Mouse (Mus musculus) MEL (cell line): ENCODE data around the gene Aff3. TPM values are rescaled to one million over a fixed set of nuclear protein-coding genes. Genes with fewer than 3 reads are reported as not detected.

Source experiments
- DNase-seq: peaks from one replicate; pipeline ENCODE4 v3.0.0; 2011; ENCODE audit warnings: low read depth, low spot score
- H3K27ac ChIP-seq: 2 replicates; pipeline ENCODE4 v1.5.1; 2012; ENCODE audit warnings: low read depth, mild to moderate bottlenecking, control low read depth, low read length, moderate library complexity; ENCODE audit not compliant: control insufficient read depth
- H3K27me3 ChIP-seq, 2 experiments: fragments of 150-350 bp in 1 of 2; sonication (generic) in 1 of 2; 2 replicates each; pipeline ENCODE4 v1.6.1; 2012; ENCODE audit warnings: low read length in 2 of 2, mild to moderate bottlenecking in 2 of 2, improper control_type of control experiment in 1 of 2, moderate library complexity in 1 of 2; ENCODE audit not compliant: insufficient read depth in 2 of 2, control insufficient read depth in 1 of 2
- H3K36me3 ChIP-seq, 2 experiments: 2 replicates each; pipeline ENCODE4 v1.6.1; 2012 to 2014; ENCODE audit warnings: low read length in 2 of 2, improper control_type of control experiment in 1 of 2, inconsistent platforms in 1 of 2, mild to moderate bottlenecking in 1 of 2; ENCODE audit not compliant: insufficient read depth in 2 of 2, control insufficient read depth in 1 of 2
- H3K4me1 ChIP-seq, 2 experiments: fragments of 150-350 bp in 1 of 2; sonication (generic) in 1 of 2; 2 replicates each; pipeline ENCODE4 v1.6.1; 2012; ENCODE audit warnings: low read length in 2 of 2, improper control_type of control experiment in 1 of 2, mild to moderate bottlenecking in 1 of 2; ENCODE audit not compliant: insufficient read depth in 2 of 2, control insufficient read depth in 1 of 2
- H3K4me3 ChIP-seq, 2 experiments: fragments of 150-350 bp in 1 of 2; sonication (generic) in 1 of 2; 2 replicates each; pipeline ENCODE4 v1.5.1; 2012; ENCODE audit warnings: low read depth in 2 of 2, low read length in 2 of 2, mild to moderate bottlenecking in 2 of 2, moderate library complexity in 2 of 2, control low read depth in 1 of 2, improper control_type of control experiment in 1 of 2; ENCODE audit not compliant: control insufficient read depth in 1 of 2, insufficient read depth in 1 of 2
- H3K79me2 ChIP-seq: 2 replicates; pipeline ENCODE4 v1.6.1; 2012; ENCODE audit warnings: mild to moderate bottlenecking, low read length, moderate library complexity; ENCODE audit not compliant: control insufficient read depth, poor library complexity, insufficient read depth
- H3K9ac ChIP-seq: 2 replicates; pipeline ENCODE4 v1.6.1; 2012; ENCODE audit warnings: low read depth, mild to moderate bottlenecking, control low read depth, low read length, moderate library complexity; ENCODE audit not compliant: control insufficient read depth, poor library complexity, severe bottlenecking
- H3K9me3 ChIP-seq: fragments of 150-350 bp; sonication (generic); replicated peaks from 2 replicates; pipeline ENCODE4 v1.6.1; 2012; ENCODE audit warnings: mild to moderate bottlenecking, low read length, improper control_type of control experiment, moderate library complexity; ENCODE audit not compliant: insufficient read depth
- BHLHE40 ChIP-seq: IDR thresholded peaks from 2 replicates; pipeline ENCODE4 v1.6.1; 2012; ENCODE audit warnings: low read depth, mild to moderate bottlenecking, inconsistent platforms, low read length, improper control_type of control experiment, borderline replicate concordance
- CHD1 ChIP-seq: IDR thresholded peaks from 2 replicates; pipeline ENCODE4 v1.6.1; 2012; ENCODE audit warnings: low read depth, mild to moderate bottlenecking, inconsistent platforms, low read length, improper control_type of control experiment
- CHD2 ChIP-seq: IDR thresholded peaks from 2 replicates; pipeline ENCODE4 v1.6.1; 2011; ENCODE audit warnings: low read length, improper control_type of control experiment
- E2F4 ChIP-seq: IDR thresholded peaks from 2 replicates; pipeline ENCODE4 v1.6.1; 2011; ENCODE audit warnings: low read depth, low read length, improper control_type of control experiment, borderline replicate concordance
- GABPA ChIP-seq: IDR thresholded peaks from 2 replicates; pipeline ENCODE4 v1.6.1; 2012; ENCODE audit warnings: low read depth, mild to moderate bottlenecking, inconsistent platforms, low read length, improper control_type of control experiment, moderate library complexity
- KAT2A ChIP-seq: conservative IDR thresholded peaks from 2 replicates; pipeline ENCODE4 v1.6.1; 2012; ENCODE audit warnings: low read depth, low read length, improper control_type of control experiment, inconsistent platforms
- MAFK ChIP-seq: IDR thresholded peaks from 2 replicates; pipeline ENCODE4 v1.6.1; 2011; ENCODE audit warnings: low read depth, mild to moderate bottlenecking, low read length, improper control_type of control experiment, borderline replicate concordance
- MAX ChIP-seq: IDR thresholded peaks from 2 replicates; pipeline ENCODE4 v1.6.1; 2011; ENCODE audit warnings: low read length, improper control_type of control experiment
- MAZ ChIP-seq: IDR thresholded peaks from 2 replicates; pipeline ENCODE4 v1.6.1; 2012; ENCODE audit warnings: low read depth, mild to moderate bottlenecking, inconsistent platforms, low read length, improper control_type of control experiment
- POLR2A ChIP-seq, 2 experiments: IDR thresholded peaks; 2 replicates each; pipeline ENCODE4 v1.6.1; 2011 to 2012; ENCODE audit warnings: low read length in 2 of 2, mild to moderate bottlenecking in 2 of 2, control low read depth in 1 of 2, improper control_type of control experiment in 1 of 2, low read depth in 1 of 2, moderate library complexity in 1 of 2; ENCODE audit not compliant: control insufficient read depth in 1 of 2, insufficient read depth in 1 of 2, poor library complexity in 1 of 2
- POLR2AphosphoS5 ChIP-seq: IDR thresholded peaks from 2 replicates; pipeline ENCODE4 v1.6.1; 2012; ENCODE audit warnings: low read depth, borderline replicate concordance, mild to moderate bottlenecking, inconsistent platforms, low read length, moderate library complexity, mixed read lengths
- RAD21 ChIP-seq: IDR thresholded peaks from 2 replicates; pipeline ENCODE4 v1.6.1; 2011; ENCODE audit warnings: mild to moderate bottlenecking, low read depth, low read length, improper control_type of control experiment
- SIN3A ChIP-seq: IDR thresholded peaks from 2 replicates; pipeline ENCODE4 v1.6.1; 2012; ENCODE audit warnings: low read length, improper control_type of control experiment, inconsistent platforms
- SMC3 ChIP-seq: IDR thresholded peaks from 2 replicates; pipeline ENCODE4 v1.6.1; 2011; ENCODE audit warnings: low read depth, low read length, improper control_type of control experiment
- USF2 ChIP-seq, 2 experiments: IDR thresholded peaks; 2 replicates each; pipeline ENCODE4 v1.6.1; 2011 to 2012; ENCODE audit warnings: improper control_type of control experiment in 2 of 2, low read length in 2 of 2, borderline replicate concordance in 1 of 2, inconsistent platforms in 1 of 2, low read depth in 1 of 2, mild to moderate bottlenecking in 1 of 2; ENCODE audit not compliant: insufficient read depth in 1 of 2
- polyA plus RNA-seq, 2 experiments: library from polyadenylated mRNA; stranded (reverse) in 1 of 2; unstranded in 1 of 2; fragments of >175 nt in 1 of 2; fragments of >200 nt in 1 of 2; gene quantifications; 2 replicates each; pipeline versions ENCODE4 v1.2.1 to v1.2.4; 2012; ENCODE audit warnings: low replicate concordance in 2 of 2, low read depth in 1 of 2; ENCODE audit not compliant: insufficient read length in 2 of 2, insufficient read depth in 1 of 2, missing spikeins in 1 of 2
- total RNA-seq: library from RNA; depleted of rRNA; stranded (reverse); fragments of 300-350 nt; gene quantifications from 2 replicates; pipeline ENCODE4 v1.2.3, GENCODE M21; 2012

The Aff3 gene
- total and polyA plus RNA-seq, 3 experiments, result 18.5 to 41.1 (median 25.4) TPM

DNA sequence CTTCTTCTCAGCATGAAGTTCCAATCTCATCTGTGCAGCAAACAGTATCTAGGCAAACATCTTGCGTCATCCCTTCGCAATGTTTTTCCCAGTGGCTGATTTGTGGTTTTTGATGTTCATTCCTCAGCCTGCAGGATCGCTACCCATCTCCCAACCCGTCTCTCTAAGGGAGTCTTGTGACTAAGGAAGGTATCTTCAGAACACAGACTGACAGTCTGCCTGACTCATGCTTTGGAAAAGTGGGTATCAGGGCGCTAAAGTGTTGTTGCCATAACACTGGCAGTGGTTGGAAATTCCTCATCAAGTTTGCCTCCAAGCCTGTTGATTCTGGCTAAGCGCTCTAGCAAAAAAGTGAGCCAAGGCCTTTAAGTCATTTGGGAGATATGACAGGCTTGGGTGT is 372.8 kb downstream of the Aff3 start:
- H3K79me2 ChIP-seq, result no peaks in the 10 kb centered on the region
- H3K9me3 ChIP-seq, result no peaks in the 10 kb centered on the region
- H3K36me3 ChIP-seq, result no peaks in the 10 kb centered on the region
- no peaks in the 10 kb centered on the region for H3K4me1 ChIP-seq
- H3K9ac ChIP-seq, result no peak overlapping the region
- no peak overlapping the region for H3K27ac ChIP-seq
- H3K4me3 ChIP-seq, result no peak overlapping the region
- no peak for DNase-seq
- TF ChIP-seq SIN3A, result no peak
- TF ChIP-seq MAZ, result no peak
- TF ChIP-seq E2F4, result no peak
- no peak for TF ChIP-seq GABPA
- no peak for TF ChIP-seq BHLHE40
- no peak for TF ChIP-seq MAX
- TF ChIP-seq CHD2, result no peak
- no peak for TF ChIP-seq POLR2AphosphoS5
- H3K27me3 ChIP-seq, result no peaks in the 10 kb centered on the region

DNA sequence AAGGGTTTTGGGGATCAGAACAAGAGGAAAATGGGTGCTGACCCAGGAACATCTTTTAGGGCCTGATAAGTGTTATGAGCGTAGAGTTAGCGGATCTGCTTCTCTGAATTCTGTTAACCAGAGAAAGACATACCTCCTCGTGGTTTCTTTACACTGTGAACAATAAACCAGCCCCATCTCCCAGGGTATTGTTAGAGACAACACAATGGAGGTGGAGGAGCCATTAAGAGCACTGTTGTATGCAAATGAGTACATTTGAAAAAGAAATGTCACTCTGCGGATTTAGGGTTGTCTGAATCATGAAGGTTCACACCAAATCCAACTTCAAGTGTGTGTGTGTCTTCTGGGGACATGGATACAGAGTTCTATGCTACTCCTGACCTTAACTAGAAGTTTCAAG is 373.3 kb downstream of the Aff3 start:
- Histone ChIP-seq H3K27ac (no peak overlapping the region), H3K36me3 (no peaks in the 10 kb centered on the region), H3K27me3 (no peaks in the 10 kb centered on the region), H3K4me3 (no peak overlapping the region), H3K9ac (no peak overlapping the region), H3K9me3 (no peaks in the 10 kb centered on the region), H3K79me2 (no peaks in the 10 kb centered on the region), H3K4me1 (no peaks in the 10 kb centered on the region)
- TF ChIP-seq CHD1, result no peak
- no peak for DNase-seq

DNA sequence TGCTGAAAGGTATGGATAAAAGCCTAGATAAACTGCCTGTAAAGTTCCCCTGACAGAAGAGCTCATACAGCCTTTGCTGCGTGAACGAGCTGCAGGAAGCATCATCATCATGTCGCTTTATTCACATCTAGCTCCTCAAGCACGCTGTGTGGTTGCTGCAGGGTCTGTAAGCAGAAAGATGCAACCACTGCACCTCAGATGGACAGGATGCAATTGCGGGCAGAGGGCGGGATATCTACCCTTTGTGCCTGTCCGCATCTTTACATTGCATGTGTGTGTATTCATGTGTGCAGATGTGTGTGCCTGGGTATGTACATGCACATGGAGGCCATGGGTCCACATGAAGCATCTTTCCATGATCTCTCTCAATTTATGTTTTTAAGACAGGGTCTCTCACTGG is 373.9 kb downstream of the Aff3 start:
- H3K79me2 ChIP-seq, result no peaks in the 10 kb centered on the region

More for the DNA sequence above, 373.9 kb downstream of the Aff3 start:
- Histone ChIP-seq H3K9ac (no peak overlapping the region), H3K4me1 (no peaks in the 10 kb centered on the region), H3K4me3 (no peak overlapping the region), H3K9me3 (no peaks in the 10 kb centered on the region), H3K27ac (no peak overlapping the region), H3K27me3 (no peaks in the 10 kb centered on the region), H3K36me3 (no peaks in the 10 kb centered on the region)
- TF ChIP-seq RAD21 (no peak), SIN3A (no peak), USF2 (IDR thresholded peaks at IDR 0.05; ENCODE audit: borderline replicate concordance in 1 of 2, insufficient read depth in 1 of 2, low read depth in 1 of 2, low read length in 2 of 2) (no peak), KAT2A (no peak), MAZ (no peak), CHD2 (no peak), POLR2A (IDR thresholded peaks at IDR 0.05; ENCODE audit: control insufficient read depth in 1 of 2, insufficient read depth in 1 of 2, low read depth in 1 of 2, low read length in 2 of 2, poor library complexity in 1 of 2) (no peak), SMC3 (no peak), MAFK (no peak)
- no peak for DNase-seq
